Mouse (Mus musculus): ENCODE measurements around the gene 1700025G04Rik. TPM values are rescaled to one million over a fixed set of nuclear protein-coding genes. Genes with fewer than 3 reads are reported as not detected.
A peak's percentile ranks its signal among the peaks of the same experiment; 100 is the strongest.

1700025G04Rik gene
- polyA plus RNA-seq, 1 experiment from 2014 or later, result 16.7 TPM

DNA sequence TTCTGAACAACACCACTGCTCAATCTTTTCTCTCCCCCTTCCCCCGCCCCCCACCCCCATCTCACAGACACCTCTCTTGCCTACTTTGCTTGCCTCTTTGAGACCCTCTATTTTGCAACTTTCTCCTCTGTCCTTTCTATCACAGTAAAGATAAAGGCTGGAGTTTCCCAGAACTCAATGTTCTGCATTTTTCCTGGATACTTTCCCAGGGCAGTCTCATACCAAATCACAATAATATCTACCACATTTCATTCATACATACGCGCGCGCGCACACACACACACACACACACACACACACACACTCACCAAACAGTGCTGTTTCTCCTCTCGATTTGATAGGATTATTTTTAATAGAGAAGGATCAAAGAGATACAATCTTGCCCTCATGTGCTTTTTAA lies 8.8 kb downstream of the 1700025G04Rik start:
- no peak overlapping the region for H3K4me3 ChIP-seq (ENCODE audit: low read length)
- H3K27ac ChIP-seq (ENCODE audit: low read length), result no peak overlapping the region
- no peaks in the 10 kb centered on the region for H3K9me3 ChIP-seq (ENCODE audit: control insufficient read depth, low read length)
- H3K4me1 ChIP-seq (replicated peaks; ENCODE audit: control insufficient read depth, insufficient read depth, low read length), result peaks cover 18% of the 10 kb centered on the region
- 83% methylated on average over 7 of the region's 7 CpGs for WGBS
- no peaks in the 10 kb centered on the region for H3K27me3 ChIP-seq (ENCODE audit: control insufficient read depth, insufficient read depth, low read depth, low read length)
- peak; percentile 41; the same call in 1 of the 2 replicates for ATAC-seq (ENCODE audit: low read depth)
- H3K4me2 ChIP-seq (ENCODE audit: low read depth, low read length), result no peak overlapping the region
- H3K36me3 ChIP-seq (ENCODE audit: control insufficient read depth, insufficient read depth, low read length), result no peaks in the 10 kb centered on the region
- no peak overlapping the region for H3K9ac ChIP-seq (ENCODE audit: low read length)

DNA sequence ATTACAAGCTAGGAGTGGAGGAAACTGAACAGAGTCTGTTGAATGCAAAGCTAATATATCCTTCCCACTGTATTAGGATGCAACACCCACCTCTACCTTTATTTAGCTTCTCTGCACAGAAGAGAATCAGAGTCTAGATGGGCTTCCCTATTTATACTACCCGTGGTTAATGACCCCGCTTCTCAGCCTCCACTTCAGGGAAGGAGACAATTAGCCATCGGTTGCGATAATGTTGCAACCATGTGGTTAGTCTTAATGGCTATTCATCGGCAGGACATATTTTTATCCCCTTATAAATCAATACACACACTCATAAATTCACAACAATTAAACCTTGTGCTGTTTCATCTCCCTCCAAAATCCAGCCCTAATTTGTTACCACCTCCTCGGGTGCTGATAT lies 9.7 kb downstream of the 1700025G04Rik start:
- Histone ChIP-seq H3K4me3 (ENCODE audit: low read length) (no peak overlapping the region), H3K27ac (ENCODE audit: low read length) (no peak overlapping the region), H3K9ac (ENCODE audit: low read length) (no peak overlapping the region), H3K36me3 (ENCODE audit: control insufficient read depth, insufficient read depth, low read length) (no peaks in the 10 kb centered on the region), H3K9me3 (ENCODE audit: control insufficient read depth, low read length) (no peaks in the 10 kb centered on the region), H3K27me3 (ENCODE audit: control insufficient read depth, insufficient read depth, low read depth, low read length) (no peaks in the 10 kb centered on the region), H3K4me2 (ENCODE audit: low read depth, low read length) (no peak overlapping the region), H3K4me1 (replicated peaks; ENCODE audit: control insufficient read depth, insufficient read depth, low read length) (peaks cover 22% of the 10 kb centered on the region)
- 61% methylated on average over 6 of the region's 6 CpGs for WGBS
- ATAC-seq (ENCODE audit: low read depth), result no peak

DNA sequence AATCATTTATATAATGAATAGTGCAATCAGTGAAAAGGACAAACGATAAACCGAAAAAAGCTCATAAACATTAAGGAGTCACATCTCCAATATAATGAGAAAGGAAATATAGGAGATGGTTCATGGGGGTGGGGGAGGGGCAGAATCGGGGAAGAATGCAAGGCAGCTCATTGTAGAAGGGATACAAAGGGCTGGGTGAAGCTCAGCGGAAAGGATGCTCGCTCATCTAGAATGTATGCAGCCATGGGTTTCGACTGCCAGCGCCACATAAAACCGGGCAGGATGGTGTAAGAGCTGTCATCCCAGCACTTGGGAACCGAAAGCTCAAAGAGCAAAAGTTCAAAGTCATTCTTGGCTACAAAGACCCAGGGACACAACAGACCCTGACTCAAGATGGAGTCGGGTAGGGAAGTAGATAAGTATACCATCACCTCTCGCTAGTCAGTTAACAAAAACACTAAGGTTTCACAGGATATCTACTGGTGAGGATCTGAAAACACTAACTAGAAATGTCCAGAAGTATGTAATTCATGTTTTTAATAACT lies 12.7 kb downstream of the 1700025G04Rik start:
- Histone ChIP-seq H3K4me3 (ENCODE audit: low read length) (no peak overlapping the region), H3K36me3 (ENCODE audit: control insufficient read depth, insufficient read depth, low read length) (no peaks in the 10 kb centered on the region), H3K9ac (ENCODE audit: low read length) (no peak overlapping the region), H3K9me3 (ENCODE audit: control insufficient read depth, low read length) (no peaks in the 10 kb centered on the region), H3K27me3 (ENCODE audit: control insufficient read depth, insufficient read depth, low read depth, low read length) (no peaks in the 10 kb centered on the region), H3K4me2 (ENCODE audit: low read depth, low read length) (no peak overlapping the region), H3K27ac (ENCODE audit: low read length) (no peak overlapping the region), H3K4me1 (replicated peaks; ENCODE audit: control insufficient read depth, insufficient read depth, low read length) (peaks cover 15% of the 10 kb centered on the region)
- WGBS, result 74% methylated on average over 11 of the region's 11 CpGs
- no peak for ATAC-seq (ENCODE audit: low read depth)

DNA sequence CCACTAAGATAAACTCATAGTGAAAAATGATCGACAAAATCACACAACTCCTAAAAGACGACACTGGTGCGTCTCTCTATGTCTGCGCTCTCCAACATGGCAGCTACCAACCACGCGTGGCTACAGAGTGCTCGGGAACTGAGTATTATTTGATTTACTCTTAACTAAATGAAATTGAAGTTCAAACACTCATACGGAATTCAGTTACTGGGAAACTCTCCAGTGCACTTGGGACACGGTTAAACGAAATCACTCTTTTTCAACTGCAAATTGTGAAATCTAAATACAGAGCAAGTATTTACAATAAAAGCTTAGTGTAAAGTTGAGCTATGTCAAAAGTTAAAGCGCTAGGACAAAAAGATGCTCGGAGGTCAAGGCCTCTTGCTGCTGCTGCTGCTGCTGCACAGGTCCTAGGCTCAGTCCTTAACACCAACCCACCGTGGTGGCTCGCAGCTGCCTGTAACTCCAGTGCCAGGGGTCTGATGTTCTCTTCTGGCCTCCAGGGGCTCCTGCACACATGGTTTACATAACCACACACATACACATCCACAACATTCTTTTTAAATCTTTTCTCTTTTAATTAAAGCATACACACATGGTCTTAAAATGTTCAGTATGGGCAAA lies 13.6 kb downstream of the 1700025G04Rik start:
- no peak overlapping the region for H3K4me3 ChIP-seq (ENCODE audit: low read length)
- peak overlapping the region; percentile 68; the same call in 1 of the 2 replicates for H3K27ac ChIP-seq (ENCODE audit: low read length)
- 37% methylated on average over 14 of the region's 14 CpGs for WGBS
- no peak overlapping the region for H3K4me2 ChIP-seq (ENCODE audit: low read depth, low read length)
- no peaks in the 10 kb centered on the region for H3K27me3 ChIP-seq (ENCODE audit: control insufficient read depth, insufficient read depth, low read depth, low read length)
- no peaks in the 10 kb centered on the region for H3K36me3 ChIP-seq (ENCODE audit: control insufficient read depth, insufficient read depth, low read length)
- peaks cover 10% of the 10 kb centered on the region for H3K4me1 ChIP-seq (replicated peaks; ENCODE audit: control insufficient read depth, insufficient read depth, low read length)
- H3K9ac ChIP-seq (ENCODE audit: low read length), result no peak overlapping the region
- ATAC-seq (ENCODE audit: low read depth), result peak; percentile 81
- no peaks in the 10 kb centered on the region for H3K9me3 ChIP-seq (ENCODE audit: control insufficient read depth, low read length)

DNA sequence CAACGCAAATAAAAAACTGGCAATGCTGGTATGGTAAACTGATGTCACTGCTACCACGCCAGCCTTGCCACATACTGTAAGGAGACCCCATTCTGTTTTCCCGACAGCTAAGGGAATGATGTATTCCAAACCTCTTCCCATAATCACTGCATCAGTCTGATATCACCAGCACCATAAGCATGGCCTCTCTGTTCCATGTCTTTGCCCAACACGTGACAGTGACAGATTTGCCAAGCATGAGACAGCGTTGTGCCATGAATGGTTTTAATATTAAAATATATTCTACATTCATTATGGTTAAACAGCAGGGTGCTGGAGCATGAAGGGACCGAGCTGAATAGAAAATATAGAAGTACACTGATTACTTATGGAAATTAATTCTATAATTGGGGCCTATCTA lies 14.2 kb downstream of the 1700025G04Rik start:
- Histone ChIP-seq H3K4me1 (replicated peaks; ENCODE audit: control insufficient read depth, insufficient read depth, low read length) (peaks cover 10% of the 10 kb centered on the region), H3K4me2 (ENCODE audit: low read depth, low read length) (no peak overlapping the region), H3K36me3 (ENCODE audit: control insufficient read depth, insufficient read depth, low read length) (no peaks in the 10 kb centered on the region), H3K9me3 (ENCODE audit: control insufficient read depth, low read length) (no peaks in the 10 kb centered on the region), H3K27ac (ENCODE audit: low read length) (no peak overlapping the region), H3K4me3 (ENCODE audit: low read length) (no peak overlapping the region), H3K27me3 (ENCODE audit: control insufficient read depth, insufficient read depth, low read depth, low read length) (no peaks in the 10 kb centered on the region), H3K9ac (ENCODE audit: low read length) (no peak overlapping the region)
- 94% methylated on average over 6 of the region's 6 CpGs for WGBS
- ATAC-seq (ENCODE audit: low read depth), result no peak

DNA sequence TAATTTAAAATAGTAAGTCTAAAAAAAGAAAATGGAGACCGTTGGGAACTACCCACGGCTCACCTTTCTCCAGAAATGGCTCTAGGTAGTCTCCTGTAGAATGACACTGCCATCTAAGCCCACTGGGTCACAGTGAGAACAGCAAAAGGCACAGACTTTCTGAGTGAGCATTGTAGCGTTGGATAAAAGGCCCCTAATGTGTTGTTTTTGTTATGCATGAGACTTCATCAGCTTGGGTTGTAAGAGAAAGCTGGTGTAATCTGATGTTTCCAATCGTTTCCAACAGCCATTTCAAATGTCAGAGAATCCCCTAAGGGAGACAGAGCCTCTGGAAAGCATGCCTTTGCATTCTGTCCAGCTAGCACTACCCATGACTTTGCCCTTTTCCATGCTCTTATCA lies 19.5 kb downstream of the 1700025G04Rik start:
- no peak overlapping the region for H3K9ac ChIP-seq (ENCODE audit: low read length)
- H3K36me3 ChIP-seq (ENCODE audit: control insufficient read depth, insufficient read depth, low read length), result no peaks in the 10 kb centered on the region
- WGBS, result 75% methylated on average over 4 of the region's 4 CpGs
- no peaks in the 10 kb centered on the region for H3K9me3 ChIP-seq (ENCODE audit: control insufficient read depth, low read length)
- H3K4me2 ChIP-seq (ENCODE audit: low read depth, low read length), result no peak overlapping the region
- no peak overlapping the region for H3K4me3 ChIP-seq (ENCODE audit: low read length)
- no peaks in the 10 kb centered on the region for H3K27me3 ChIP-seq (ENCODE audit: control insufficient read depth, insufficient read depth, low read depth, low read length)
- no peak overlapping the region for H3K27ac ChIP-seq (ENCODE audit: low read length)
- no peak for ATAC-seq (ENCODE audit: low read depth)
- H3K4me1 ChIP-seq (replicated peaks; ENCODE audit: control insufficient read depth, insufficient read depth, low read length), result no peaks in the 10 kb centered on the region

DNA sequence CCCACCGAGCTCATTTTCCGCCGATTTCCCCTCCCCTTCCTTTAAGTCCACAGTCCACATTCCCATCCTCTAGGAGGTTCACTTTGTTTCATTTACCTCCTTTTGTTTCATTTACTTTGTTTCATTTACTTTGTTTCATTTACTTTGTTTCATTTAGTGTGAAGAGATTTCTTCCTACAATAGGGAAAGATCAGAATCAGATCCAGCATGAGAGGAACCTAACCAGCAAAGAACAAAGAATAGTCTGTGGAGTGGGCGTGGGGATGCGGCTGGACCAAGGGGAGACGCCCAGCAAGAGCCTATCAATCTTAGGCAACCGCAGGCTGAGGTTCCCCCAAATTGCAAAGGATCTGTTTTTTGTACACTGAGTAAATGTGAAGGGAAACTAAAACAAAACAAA lies 20.2 kb downstream of the 1700025G04Rik start:
- Histone ChIP-seq H3K4me1 (replicated peaks; ENCODE audit: control insufficient read depth, insufficient read depth, low read length) (no peaks in the 10 kb centered on the region), H3K9me3 (ENCODE audit: control insufficient read depth, low read length) (no peaks in the 10 kb centered on the region), H3K4me3 (ENCODE audit: low read length) (no peak overlapping the region), H3K4me2 (ENCODE audit: low read depth, low read length) (no peak overlapping the region), H3K27ac (ENCODE audit: low read length) (no peak overlapping the region), H3K27me3 (ENCODE audit: control insufficient read depth, insufficient read depth, low read depth, low read length) (no peaks in the 10 kb centered on the region), H3K9ac (ENCODE audit: low read length) (no peak overlapping the region), H3K36me3 (ENCODE audit: control insufficient read depth, insufficient read depth, low read length) (no peaks in the 10 kb centered on the region)
- ATAC-seq (ENCODE audit: low read depth), result no peak
- WGBS, result 75% methylated on average over 7 of the region's 7 CpGs

DNA sequence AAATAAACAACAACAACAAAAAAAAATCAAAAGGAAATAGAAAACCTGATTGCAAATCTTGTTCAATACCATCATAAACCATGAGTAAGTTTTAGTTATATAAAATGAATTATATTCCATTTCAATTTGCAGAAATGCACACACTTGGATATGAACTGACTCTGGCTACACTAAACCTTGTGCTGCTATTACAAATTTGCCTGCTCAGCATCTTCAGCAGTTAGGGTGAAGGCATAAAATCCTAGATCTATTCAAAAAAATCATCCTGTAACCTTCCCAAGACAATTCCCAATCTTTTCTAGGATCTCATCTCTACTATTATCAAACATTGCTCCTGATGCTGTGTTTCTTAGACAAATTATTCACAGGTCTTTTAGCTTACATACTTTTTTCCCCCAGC lies 22.0 kb downstream of the 1700025G04Rik start:
- Histone ChIP-seq H3K4me3 (ENCODE audit: low read length) (no peak overlapping the region), H3K27me3 (ENCODE audit: control insufficient read depth, insufficient read depth, low read depth, low read length) (no peaks in the 10 kb centered on the region), H3K4me2 (ENCODE audit: low read depth, low read length) (no peak overlapping the region), H3K36me3 (ENCODE audit: control insufficient read depth, insufficient read depth, low read length) (no peaks in the 10 kb centered on the region), H3K9ac (ENCODE audit: low read length) (no peak overlapping the region), H3K9me3 (ENCODE audit: control insufficient read depth, low read length) (no peaks in the 10 kb centered on the region), H3K4me1 (replicated peaks; ENCODE audit: control insufficient read depth, insufficient read depth, low read length) (no peaks in the 10 kb centered on the region), H3K27ac (ENCODE audit: low read length) (no peak overlapping the region)
- ATAC-seq (ENCODE audit: low read depth), result no peak

DNA sequence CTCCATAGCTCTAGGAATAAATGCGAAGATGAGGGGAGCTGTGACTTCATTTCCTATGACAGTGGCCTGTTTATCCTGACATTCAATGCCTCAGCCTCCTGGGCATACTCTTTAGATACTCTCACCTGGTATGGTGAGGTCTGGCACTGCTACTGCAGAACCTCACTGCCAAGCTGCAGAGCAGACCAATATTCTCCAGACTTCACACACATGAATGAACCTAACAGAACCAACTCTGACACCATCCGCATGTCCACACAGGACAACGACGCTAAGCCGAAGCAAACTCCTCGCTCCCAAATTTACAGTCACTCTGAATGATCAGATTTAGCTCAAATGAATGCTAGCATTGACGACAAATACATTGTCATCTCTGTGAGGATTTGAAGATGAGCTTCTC lies 24.4 kb downstream of the 1700025G04Rik start:
- Histone ChIP-seq H3K27ac (ENCODE audit: low read length) (no peak overlapping the region), H3K36me3 (ENCODE audit: control insufficient read depth, insufficient read depth, low read length) (no peaks in the 10 kb centered on the region), H3K4me2 (ENCODE audit: low read depth, low read length) (no peak overlapping the region), H3K4me3 (ENCODE audit: low read length) (no peak overlapping the region), H3K4me1 (replicated peaks; ENCODE audit: control insufficient read depth, insufficient read depth, low read length) (no peaks in the 10 kb centered on the region), H3K9me3 (ENCODE audit: control insufficient read depth, low read length) (no peaks in the 10 kb centered on the region), H3K27me3 (ENCODE audit: control insufficient read depth, insufficient read depth, low read depth, low read length) (no peaks in the 10 kb centered on the region), H3K9ac (ENCODE audit: low read length) (no peak overlapping the region)
- ATAC-seq (ENCODE audit: low read depth), result no peak
- WGBS, result 97% methylated on average over 7 of the region's 7 CpGs

Data from lung, embryonic 16.5 days (tissue).